Mouse (Mus musculus) G1E (cell line): ENCODE measurements at regions not wholly inside any gene's neighbourhood (a gene's known extent, or its start where the extent isn't known, plus 50 kb on each side); places are given as distances from the start of the nearest gene placed in this dataset.
"Not testable (repeated sequence)": the region's sequence is repeated elsewhere in the genome, so short reads cannot be mapped to it uniquely, and the experiment has no call there.

ENCODE experiments used
- CTCF ChIP-seq: IDR thresholded peaks from 2 replicates; pipeline ENCODE4 v1.5.1; 2012; ENCODE audit warnings: low read depth, low read length, inconsistent platforms, mixed read lengths
- GATA1 ChIP-seq: IDR thresholded peaks from 2 replicates; pipeline ENCODE4 v1.6.1; 2012; ENCODE audit warnings: borderline replicate concordance, low read length, inconsistent platforms, mixed read lengths
- GATA2 ChIP-seq: IDR thresholded peaks from 2 replicates; pipeline ENCODE4 v1.6.1; 2012; ENCODE audit warnings: low read depth, low read length, inconsistent platforms, borderline replicate concordance
- TAL1 ChIP-seq: conservative IDR thresholded peaks from 2 replicates; pipeline ENCODE4 v1.6.1; 2012; ENCODE audit warnings: low read depth, low read length, inconsistent platforms, mixed read lengths

- not testable (repeated sequence) for TF ChIP-seq CTCF, GATA1, TAL1, GATA2
Observed at GRCm38 (mm10) chr16:29927276-29927675, 136.9 kb upstream of the Hes1 start.
